Mouse (Mus musculus) forebrain, postnatal 0 days (tissue): Measurements from ENCODE around the gene Ube2g2. TPM values are rescaled to one million over a fixed set of nuclear protein-coding genes. Genes with fewer than 3 reads are reported as not detected.
A peak's percentile ranks its signal among the peaks of the same experiment; 100 is the strongest.

Experiments
- ATAC-seq: fragments of 200-750 bp; cut with Nextera tagmentation; 2 replicates; pipeline ENCODE4 v1.8.0; 2017; ENCODE audit warnings: mild to moderate bottlenecking, moderate library complexity
- DNase-seq: peaks from one replicate; pipeline ENCODE4 v3.0.0-alpha.2; 2015
- H3K27ac ChIP-seq: fragments of 300-500 bp; sonication (generic); 2 replicates; pipeline ENCODE4 v1.5.1; 2014; ENCODE audit warnings: low read depth, mild to moderate bottlenecking, antibody characterized with exemption, low read length, moderate library complexity, mixed read lengths
- H3K27me3 ChIP-seq: fragments of 300-500 bp; sonication (generic); 2 replicates; pipeline ENCODE4 v1.6.1; 2014; ENCODE audit warnings: mild to moderate bottlenecking, low read length, mixed read lengths; ENCODE audit not compliant: insufficient read depth
- H3K36me3 ChIP-seq: fragments of 300-500 bp; sonication (generic); 2 replicates; pipeline ENCODE4 v1.6.1; 2014; ENCODE audit warnings: mild to moderate bottlenecking, moderate library complexity; ENCODE audit not compliant: insufficient read depth
- H3K4me1 ChIP-seq: fragments of 300-500 bp; sonication (generic); 2 replicates; pipeline ENCODE4 v1.6.1; 2014; ENCODE audit warnings: antibody characterized with exemption; ENCODE audit not compliant: insufficient read depth
- H3K4me2 ChIP-seq: fragments of 300-500 bp; sonication (generic); 2 replicates; pipeline ENCODE4 v1.6.1; 2014; ENCODE audit warnings: low read depth, mild to moderate bottlenecking, moderate library complexity
- H3K4me3 ChIP-seq: fragments of 300-500 bp; sonication (generic); 2 replicates; pipeline ENCODE4 v1.5.1; 2014; ENCODE audit warnings: low read depth, low read length, mixed read lengths
- H3K9ac ChIP-seq: fragments of 300-500 bp; sonication (generic); 2 replicates; pipeline ENCODE4 v1.6.1; 2014; ENCODE audit warnings: mild to moderate bottlenecking
- H3K9me3 ChIP-seq: fragments of 300-500 bp; sonication (generic); 2 replicates; pipeline ENCODE4 v1.6.1; 2016; ENCODE audit warnings: low read length
- CTCF ChIP-seq: sonication (generic); IDR thresholded peaks from 2 replicates; pipeline ENCODE4 v1.5.1; 2016; ENCODE audit warnings: antibody characterized with exemption, control low read depth, low read depth
- WGBS: fragments of 180-500 bp; shearing (Covaris S2); extraction: QIAGEN DNeasy Blood & Tissue Kit; methylation state at CpG from one replicate; pipeline ENCODE4 v1.1.7; 2014; 5-methylcytosine and 5-hydroxymethylcytosine counted together
- polyA plus RNA-seq: library from polyadenylated mRNA; unstranded; fragments of >200 nt; fragmentation: Nextera tagmentation; extraction: Ambion mirVana; gene quantifications from 2 replicates; pipeline ENCODE4 v1.2.1, GENCODE M21; 2015
- total RNA-seq: library from RNA; depleted of rRNA; stranded (reverse); fragments of >200 nt; gene quantifications from 2 replicates; pipeline ENCODE4 v1.2.3, GENCODE M21; 2014

Gene Ube2g2
- total and polyA plus RNA-seq, 2 experiments from 2014 or later, result 45.3 to 74.9 TPM

DNA sequence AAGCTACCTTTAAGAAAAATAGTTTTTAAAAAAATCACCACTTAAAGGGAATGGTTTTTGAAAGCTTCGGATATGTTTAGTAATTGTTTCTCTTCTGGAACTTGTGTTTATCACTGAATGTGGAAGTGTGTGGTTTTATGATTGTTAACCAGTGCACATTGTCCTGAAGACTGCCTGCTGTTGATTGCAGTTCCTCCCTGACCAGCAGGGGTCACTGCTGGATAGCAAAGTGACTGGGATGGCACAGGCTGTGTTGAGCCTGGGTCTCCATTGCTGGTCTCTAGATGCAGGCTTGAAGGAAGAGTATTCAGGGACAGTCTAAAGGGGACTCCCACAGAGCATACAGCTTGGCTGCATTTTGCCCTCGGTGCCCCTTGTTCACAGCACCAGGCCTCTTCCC lies 5.4 kb downstream of the Ube2g2 start:
- Histone ChIP-seq H3K4me1 (peaks cover 7% of the 10 kb centered on the region), H3K27ac (no peak overlapping the region), H3K4me3 (no peak overlapping the region), H3K27me3 (no peaks in the 10 kb centered on the region), H3K9ac (no peak overlapping the region), H3K36me3 (peaks cover 13% of the 10 kb centered on the region; the same call in 1 of the 2 replicates), H3K4me2 (no peak overlapping the region), H3K9me3 (no peaks in the 10 kb centered on the region)
- peak; percentile 97 for TF ChIP-seq CTCF
- DNase-seq (peak; percentile 88), ATAC-seq (peak; percentile 85)
- 37% methylated on average over 2 of the region's 2 CpGs for WGBS

DNA sequence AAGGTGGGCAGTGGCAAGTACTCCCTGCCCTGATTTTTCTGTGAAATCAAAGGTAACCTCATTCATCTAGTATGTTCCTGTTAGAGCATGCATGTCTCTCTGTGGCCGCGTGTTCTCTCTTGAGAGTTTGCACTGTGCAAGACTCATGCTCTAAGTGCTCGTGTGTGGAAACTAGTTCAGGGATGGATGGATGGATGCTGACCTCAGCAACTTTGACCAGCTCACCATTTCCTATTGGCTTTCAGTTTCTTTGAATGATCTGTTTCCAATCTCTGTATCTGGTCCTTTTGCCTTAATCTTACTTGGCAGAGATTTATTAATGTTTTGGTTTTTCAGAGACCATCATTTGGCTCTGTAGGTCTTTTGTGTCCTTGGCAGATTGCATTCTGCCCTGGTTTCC lies 7.1 kb downstream of the Ube2g2 start:
- Histone ChIP-seq H3K9me3 (no peaks in the 10 kb centered on the region), H3K9ac (no peak overlapping the region), H3K4me1 (no peaks in the 10 kb centered on the region), H3K36me3 (peaks cover 18% of the 10 kb centered on the region; the same call in 1 of the 2 replicates), H3K27ac (no peak overlapping the region), H3K4me3 (no peak overlapping the region), H3K4me2 (no peak overlapping the region), H3K27me3 (no peaks in the 10 kb centered on the region)
- DNase-seq (no peak), ATAC-seq (no peak)
- 90% methylated on average over 3 of the region's 3 CpGs for WGBS
- TF ChIP-seq CTCF, result no peak

DNA sequence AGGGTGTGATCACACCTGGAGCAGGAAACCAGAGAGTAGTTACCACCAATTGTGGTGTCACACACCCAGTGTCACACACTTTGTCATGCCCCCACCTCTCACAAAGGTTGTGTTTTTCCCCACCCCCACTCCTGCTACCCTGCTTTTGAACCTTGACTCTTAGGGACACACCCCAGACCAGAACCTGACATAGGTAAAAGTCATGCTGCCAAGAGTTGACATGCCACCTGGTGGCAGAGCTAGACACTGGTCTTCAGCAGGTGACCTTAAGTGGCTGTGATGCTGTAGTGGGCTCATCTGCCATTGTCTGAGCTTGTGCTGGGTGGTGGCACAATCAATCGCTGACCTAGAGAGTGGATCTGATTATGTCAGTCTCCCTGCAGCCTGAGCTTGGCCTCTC lies 7.9 kb downstream of the Ube2g2 start:
- WGBS, result 79% methylated on average over 1 of the region's 1 CpGs
- H3K27ac ChIP-seq, result no peak overlapping the region

DNA sequence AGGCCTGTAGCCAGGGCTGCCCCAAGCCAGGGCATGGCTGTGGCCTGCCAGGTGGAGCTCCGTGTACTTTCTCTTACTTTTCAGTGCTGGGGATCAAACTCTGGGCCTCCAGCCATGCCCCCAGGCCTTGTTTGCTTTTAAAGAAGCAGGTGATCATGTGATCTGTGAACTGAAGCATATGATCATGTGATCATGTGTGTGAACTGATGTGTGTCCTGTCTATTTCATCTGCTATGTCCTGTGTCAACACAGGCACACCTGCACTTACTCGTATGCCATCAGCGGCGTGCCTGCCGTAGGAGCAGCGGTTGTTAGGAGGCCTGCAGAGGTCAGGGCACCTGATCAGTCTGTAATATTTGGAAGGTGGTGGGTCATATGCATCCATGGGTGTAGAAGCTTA lies 11.9 kb downstream of the Ube2g2 start:
- no peak for TF ChIP-seq CTCF
- 82% methylated on average over 6 of the region's 6 CpGs for WGBS
- Histone ChIP-seq H3K27me3 (no peaks in the 10 kb centered on the region), H3K4me1 (no peaks in the 10 kb centered on the region), H3K36me3 (peaks cover 25% of the 10 kb centered on the region), H3K4me3 (no peak overlapping the region), H3K4me2 (no peak overlapping the region), H3K9ac (no peak overlapping the region), H3K9me3 (no peaks in the 10 kb centered on the region), H3K27ac (no peak overlapping the region)
- no peak for DNase-seq
- no peak for ATAC-seq

More for the DNA sequence above, 7.9 kb downstream of the Ube2g2 start:
- peaks cover 18% of the 10 kb centered on the region; the same call in 1 of the 2 replicates for H3K36me3 ChIP-seq
- H3K9me3 ChIP-seq, result no peaks in the 10 kb centered on the region
- TF ChIP-seq CTCF, result peak; percentile 33
- no peaks in the 10 kb centered on the region for H3K27me3 ChIP-seq
- no peak overlapping the region for H3K4me2 ChIP-seq
- no peak for DNase-seq
- no peak overlapping the region for H3K4me3 ChIP-seq
- no peak for ATAC-seq
- H3K4me1 ChIP-seq, result no peaks in the 10 kb centered on the region
- no peak overlapping the region for H3K9ac ChIP-seq

DNA sequence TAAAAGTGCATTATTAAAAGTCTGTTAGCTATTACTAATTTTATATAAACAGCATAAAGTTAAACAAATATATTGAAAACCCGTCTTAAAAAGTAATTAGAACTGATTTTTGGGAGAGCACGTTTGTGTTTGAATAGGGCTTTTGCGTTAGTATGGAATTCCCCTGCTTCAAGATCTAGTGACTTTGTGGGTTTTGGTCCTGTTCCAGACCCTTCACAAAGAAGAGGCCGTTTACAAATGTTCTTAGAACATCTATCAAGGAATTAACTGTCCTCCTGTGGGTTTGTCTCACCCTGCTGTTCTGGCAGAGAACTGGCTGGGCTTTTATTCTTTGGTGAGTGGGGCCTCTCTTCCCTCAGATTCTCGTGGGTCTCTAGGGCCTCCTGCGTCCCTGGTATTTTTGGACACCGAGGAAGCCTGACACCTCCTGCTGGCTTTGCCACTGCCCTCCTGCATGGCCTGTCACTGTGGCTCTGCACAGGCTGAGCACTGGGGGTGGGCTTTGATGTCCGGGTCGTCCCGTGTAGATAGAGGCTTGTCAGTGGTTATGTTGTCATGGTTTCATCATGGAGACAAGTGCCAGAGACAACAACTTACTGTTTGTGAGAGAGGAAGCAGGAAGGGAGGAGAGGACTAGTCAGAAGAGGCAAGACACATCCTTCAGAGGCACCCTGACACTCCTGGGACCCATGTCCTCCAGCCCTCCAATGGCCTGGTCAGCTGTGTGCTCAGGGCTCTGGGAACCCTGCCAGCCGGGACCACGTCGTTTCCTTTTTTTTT lies 12.6 kb downstream of the Ube2g2 start:
- 51% methylated on average over 13 of the region's 13 CpGs for WGBS
- Histone ChIP-seq H3K4me1 (no peaks in the 10 kb centered on the region), H3K27me3 (no peaks in the 10 kb centered on the region), H3K27ac (no peak overlapping the region), H3K36me3 (peaks cover 28% of the 10 kb centered on the region), H3K9me3 (no peaks in the 10 kb centered on the region), H3K9ac (no peak overlapping the region), H3K4me3 (no peak overlapping the region), H3K4me2 (no peak overlapping the region)
- ATAC-seq (no peak), DNase-seq (no peak)
- no peak for TF ChIP-seq CTCF

DNA sequence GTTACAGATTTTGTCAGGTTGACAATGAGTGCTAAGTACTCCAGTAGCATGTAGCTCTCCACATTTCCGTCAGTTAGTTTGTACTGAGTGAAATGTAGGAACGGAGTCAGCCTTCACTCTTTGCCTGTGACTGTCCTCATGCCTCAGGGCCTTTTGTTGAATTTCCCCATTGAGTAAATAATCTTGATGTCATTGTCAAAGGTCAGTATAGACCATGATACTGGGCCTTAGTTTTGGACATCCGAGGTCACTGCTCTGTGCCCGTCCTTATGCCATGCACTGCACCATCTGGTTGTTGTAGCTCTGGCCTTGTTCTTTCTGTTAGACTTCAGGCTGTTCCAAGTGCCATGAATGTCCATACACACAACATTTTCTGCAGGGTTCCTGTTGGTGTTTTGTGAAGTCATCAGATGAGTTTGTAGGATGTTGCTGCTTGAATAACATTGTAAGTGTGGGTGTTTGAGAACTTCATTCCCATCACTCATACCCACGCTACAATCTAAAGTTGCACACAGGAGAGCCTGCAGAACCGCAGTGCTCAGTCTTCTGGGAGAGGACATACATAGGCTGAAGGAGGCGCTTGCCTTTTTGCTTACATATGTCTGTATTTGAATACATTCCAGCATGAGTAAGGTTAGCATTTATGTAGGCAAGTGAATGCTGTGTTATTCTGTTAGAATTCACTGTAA lies 14.3 kb downstream of the Ube2g2 start:
- no peak for TF ChIP-seq CTCF
- DNase-seq (no peak), ATAC-seq (no peak)
- no peak overlapping the region for H3K4me2 ChIP-seq
- no peaks in the 10 kb centered on the region for H3K4me1 ChIP-seq
- no peak overlapping the region for H3K27ac ChIP-seq
- H3K27me3 ChIP-seq, result no peaks in the 10 kb centered on the region
- no peaks in the 10 kb centered on the region for H3K9me3 ChIP-seq
- H3K4me3 ChIP-seq, result no peak overlapping the region
- H3K9ac ChIP-seq, result no peak overlapping the region
- WGBS, result 92% methylated on average over 7 of the region's 7 CpGs
- H3K36me3 ChIP-seq, result peaks cover 39% of the 10 kb centered on the region

DNA sequence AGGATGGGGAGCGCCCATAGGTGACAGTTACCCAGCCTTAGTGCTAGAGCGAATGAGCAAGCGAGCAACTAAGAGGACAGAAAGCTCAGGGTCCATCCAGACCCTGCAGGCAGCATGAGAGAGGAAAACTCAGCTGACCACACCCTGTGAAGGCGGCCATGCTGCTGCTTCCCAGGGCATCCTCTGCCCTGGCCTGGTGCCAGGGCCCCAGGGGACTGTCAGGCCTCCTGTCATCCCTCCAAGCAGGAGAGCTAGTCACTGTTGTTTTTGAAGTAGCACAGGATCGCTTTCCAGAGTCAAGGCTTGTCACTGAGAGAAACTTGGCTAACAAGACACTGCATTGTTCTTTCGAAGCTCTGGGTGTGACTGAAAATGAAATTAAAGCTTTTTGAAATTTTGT lies 16.9 kb downstream of the Ube2g2 start:
- H3K36me3 ChIP-seq, result peaks cover 48% of the 10 kb centered on the region
- H3K27ac ChIP-seq, result no peak overlapping the region
- no peaks in the 10 kb centered on the region for H3K27me3 ChIP-seq
- no peak for ATAC-seq
- no peak for TF ChIP-seq CTCF
- no peak overlapping the region for H3K4me3 ChIP-seq
- 67% methylated on average over 6 of the region's 6 CpGs for WGBS
- H3K4me1 ChIP-seq, result no peaks in the 10 kb centered on the region
- no peaks in the 10 kb centered on the region for H3K9me3 ChIP-seq
- no peak for DNase-seq
- H3K9ac ChIP-seq, result no peak overlapping the region
- H3K4me2 ChIP-seq, result no peak overlapping the region
